Mouse (Mus musculus) testis, adult 2 months (tissue): ENCODE measurements around the gene Ispd.

Experiments used
- CTCF ChIP-seq: fragments of 200-500 bp; IDR thresholded peaks from 2 replicates; pipeline ENCODE4 v1.5.1; 2012; ENCODE audit warnings: low read depth, mild to moderate bottlenecking, inconsistent platforms, low read length, moderate library complexity; ENCODE audit not compliant: control insufficient read depth, insufficient read depth, insufficient replicate concordance
- POLR2A ChIP-seq: fragments of 200-500 bp; IDR thresholded peaks from 2 replicates; pipeline ENCODE4 v1.6.1; 2012; ENCODE audit warnings: low read depth, mild to moderate bottlenecking, inconsistent platforms, low read length, moderate library complexity; ENCODE audit not compliant: control insufficient read depth

- no peak for TF ChIP-seq CTCF
- TF ChIP-seq POLR2A: no peak
Observed at GRCm38 (mm10) chr12:36570414-36571095, 189.3 kb downstream of the Ispd start.
